27 mouse cellular contexts compared by ENCODE assay signal in the genomic region with DNA sequence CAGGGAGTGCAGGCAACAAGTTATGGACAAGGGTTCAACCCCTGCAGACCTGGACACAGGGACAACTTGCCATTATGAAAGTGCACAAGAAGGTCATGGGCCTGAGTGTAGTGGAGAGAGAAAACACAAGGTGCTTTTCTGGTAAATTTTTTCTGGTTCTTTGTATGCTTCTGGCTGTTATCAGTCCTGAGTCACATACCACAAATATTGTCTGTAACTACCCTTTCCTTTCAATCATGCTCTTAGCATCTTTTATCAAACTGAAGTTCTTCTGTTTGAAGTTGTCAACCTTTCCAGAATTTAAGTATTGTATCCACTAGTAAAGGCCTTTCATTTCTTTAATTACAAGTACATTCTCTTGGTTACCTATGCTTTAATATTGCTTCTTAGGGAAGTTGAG.
"Had no signal": no experiment of that assay in that cellular context is flagged by ENCODE, and none has a peak within 500 bp of the region (broad histone marks: within the 10 kb centered on the region; RNA-seq: fewer than 3 reads in every experiment).

No protein-coding gene starts in this region.

- H3K4me2 ChIP-seq: embryonic facial prominence, embryonic 12.5 days; embryonic facial prominence, embryonic 13.5 days; embryonic facial prominence, embryonic 15.5 days; forebrain, embryonic 12.5 days; forebrain, embryonic 13.5 days; forebrain, embryonic 15.5 days had no signal

- H3K27me3 ChIP-seq: embryonic facial prominence, embryonic 12.5 days; embryonic facial prominence, embryonic 13.5 days; embryonic facial prominence, embryonic 15.5 days; forebrain, embryonic 12.5 days; forebrain, embryonic 13.5 days; forebrain, embryonic 15.5 days had no signal

- H3K9me3 ChIP-seq: embryonic facial prominence, embryonic 10.5 days; embryonic facial prominence, embryonic 12.5 days; embryonic facial prominence, embryonic 13.5 days; embryonic facial prominence, embryonic 15.5 days; forebrain, embryonic 10.5 days; forebrain, embryonic 12.5 days; forebrain, embryonic 13.5 days; forebrain, embryonic 15.5 days had no signal

- H3K36me3 ChIP-seq: forebrain, embryonic 12.5 days had no signal

- H3K4me3 ChIP-seq: embryonic facial prominence, embryonic 10.5 days; embryonic facial prominence, embryonic 12.5 days; embryonic facial prominence, embryonic 13.5 days; embryonic facial prominence, embryonic 15.5 days; erythroblast, embryonic 14.5 days; forebrain, embryonic 10.5 days; forebrain, embryonic 12.5 days; forebrain, embryonic 13.5 days; forebrain, embryonic 15.5 days; gastrocnemius, adult 2 months; heart, adult 2 months had no signal

- H3K4me1 ChIP-seq: embryonic facial prominence, embryonic 10.5 days; embryonic facial prominence, embryonic 12.5 days; embryonic facial prominence, embryonic 13.5 days; embryonic facial prominence, embryonic 15.5 days; forebrain, embryonic 12.5 days; forebrain, embryonic 13.5 days; forebrain, embryonic 15.5 days had no signal

- H3K27ac ChIP-seq: embryonic facial prominence, embryonic 10.5 days; embryonic facial prominence, embryonic 12.5 days; embryonic facial prominence, embryonic 13.5 days; embryonic facial prominence, embryonic 15.5 days; forebrain, embryonic 10.5 days; forebrain, embryonic 12.5 days; forebrain, embryonic 13.5 days; forebrain, embryonic 15.5 days; gastrocnemius, adult 2 months; heart, adult 2 months had no signal

- DNase-seq: cerebellum, adult 8-10 months; cerebellum, adult 9-10 months; cerebellum, adult 9-11 months; cerebellum, postnatal 10 days; cerebellum, postnatal 14 days; cerebellum, postnatal 25 days; cerebellum, postnatal 36 days; embryo, embryonic 11 days; forebrain, postnatal 0 days; gastrocnemius, adult 2 months; gastrocnemius, postnatal 10 days; gastrocnemius, postnatal 14 days; gastrocnemius, postnatal 25 days; gastrocnemius, postnatal 36 days; heart, adult 18-20 months; heart, adult 2 months had no signal

- ATAC-seq: forebrain, embryonic 13.5 days; forebrain, embryonic 14.5 days; forebrain, embryonic 15.5 days; forebrain, embryonic 16.5 days; forebrain, postnatal 0 days had no signal

- H3K9ac ChIP-seq: embryonic facial prominence, embryonic 12.5 days; embryonic facial prominence, embryonic 13.5 days; embryonic facial prominence, embryonic 15.5 days; forebrain, embryonic 12.5 days; forebrain, embryonic 13.5 days; forebrain, embryonic 15.5 days; forebrain, postnatal 0 days had no signal
